Mouse (Mus musculus) adrenal gland, adult 8-10 months (tissue): ENCODE measurements around the gene A930002H24Rik. TPM values are rescaled to one million over a fixed set of nuclear protein-coding genes. Genes with fewer than 3 reads are reported as not detected.

Experiments used
- DNase-seq: peaks from one replicate; pipeline ENCODE4 v3.0.0; 2022
- total RNA-seq, 4 experiments: library from RNA; stranded (reverse); gene quantifications; 2 replicates each; pipeline ENCODE4 v1.2.4; 2022

A930002H24Rik gene
- total RNA-seq, 4 experiments from 2014 or later: 2.4 TPM; not detected in 3

DNA sequence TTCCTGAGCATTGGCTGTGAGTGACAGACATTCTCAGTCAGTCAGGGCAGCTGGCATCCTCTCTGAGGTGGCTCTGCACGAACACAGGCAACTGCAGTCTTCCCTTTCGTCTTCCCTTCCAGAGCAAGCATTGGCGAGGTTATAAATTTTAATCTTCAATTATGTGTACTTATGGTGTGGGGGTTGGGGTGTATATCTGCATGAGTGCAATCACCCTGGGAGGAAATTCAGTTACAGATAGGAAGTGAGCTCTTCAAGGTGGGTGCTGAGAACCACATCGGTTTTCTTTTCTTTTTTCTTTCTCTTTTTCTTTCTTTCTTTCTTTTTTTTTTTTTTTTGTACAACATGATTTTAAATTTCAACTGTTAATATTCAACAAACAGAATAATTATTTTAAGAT, 32.0 kb downstream of the A930002H24Rik start:
- DNase-seq: no peak

DNA sequence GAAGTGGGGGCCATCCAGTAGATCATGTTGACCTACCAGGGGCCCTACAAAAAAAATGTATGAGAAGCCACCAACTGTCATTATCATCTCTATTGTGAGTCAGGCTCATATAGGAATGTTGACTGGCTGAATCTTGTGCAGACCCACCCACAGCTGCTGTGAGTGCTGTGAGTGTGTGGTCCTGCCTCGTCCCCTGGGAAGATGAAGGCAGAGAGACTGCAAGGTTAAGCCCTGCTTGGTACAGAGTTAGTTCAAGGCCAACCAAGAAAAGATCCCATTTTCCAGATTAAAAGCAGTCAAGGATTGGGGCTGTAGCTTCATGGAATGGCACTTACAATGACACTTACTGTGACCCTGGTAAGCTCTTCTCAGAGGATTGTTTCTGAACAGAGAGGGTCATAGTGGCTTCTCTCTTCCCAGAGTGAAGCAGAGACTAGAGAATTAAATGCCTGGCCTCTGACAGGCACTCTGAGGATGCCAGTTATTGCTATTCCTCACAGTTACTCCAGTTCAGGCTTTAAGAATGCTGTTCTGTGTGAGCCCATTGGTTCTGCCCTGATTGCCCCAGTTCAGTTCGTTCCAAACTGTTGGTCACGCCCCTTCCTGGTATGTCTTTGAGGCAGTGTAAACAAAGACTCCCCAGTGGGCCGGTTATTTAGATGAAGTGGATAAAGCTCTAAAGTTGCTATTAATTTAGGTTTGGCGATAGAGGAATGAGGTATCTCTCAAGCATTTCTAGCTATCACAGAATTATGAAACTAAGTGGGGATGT, 34.8 kb downstream of the A930002H24Rik start:
- no peak for DNase-seq

GRCm38 (mm10) chr17:63826767-63827166, 36.8 kb downstream of the A930002H24Rik start:
- no peak for DNase-seq

- no peak for DNase-seq
Observed at GRCm38 (mm10) chr17:63826196-63826595, 37.4 kb downstream of the A930002H24Rik start.

- DNase-seq: no peak
Observed at GRCm38 (mm10) chr17:63824141-63824540, 39.5 kb downstream of the A930002H24Rik start.

DNA sequence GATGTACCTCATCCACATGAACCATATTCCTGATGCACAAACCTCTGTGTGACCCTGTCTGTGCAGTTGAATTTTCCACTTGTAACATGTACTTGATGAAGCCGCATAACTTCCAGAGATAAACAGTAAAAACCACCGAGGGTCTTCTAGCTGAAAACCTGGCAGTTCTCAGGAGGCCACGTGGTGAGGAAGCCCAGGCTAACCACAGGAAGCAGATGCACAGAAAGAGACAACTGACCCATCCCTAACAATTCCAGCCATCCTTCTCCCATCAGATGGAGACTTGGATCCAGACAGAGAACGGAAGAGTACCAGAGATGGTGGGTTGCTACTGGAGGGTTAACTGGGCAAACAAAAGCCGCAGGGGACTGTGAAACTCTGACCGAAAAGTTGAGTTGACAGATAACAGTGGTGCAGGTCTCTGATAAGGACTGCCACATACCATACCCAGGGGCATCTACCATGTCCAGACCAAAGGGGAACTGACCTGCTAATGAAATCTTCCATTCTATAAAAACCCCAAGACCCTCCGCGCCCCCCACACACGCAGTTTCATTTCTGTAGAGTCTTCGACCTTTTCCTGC, 45.1 kb downstream of the A930002H24Rik start:
- DNase-seq: no peak

DNA sequence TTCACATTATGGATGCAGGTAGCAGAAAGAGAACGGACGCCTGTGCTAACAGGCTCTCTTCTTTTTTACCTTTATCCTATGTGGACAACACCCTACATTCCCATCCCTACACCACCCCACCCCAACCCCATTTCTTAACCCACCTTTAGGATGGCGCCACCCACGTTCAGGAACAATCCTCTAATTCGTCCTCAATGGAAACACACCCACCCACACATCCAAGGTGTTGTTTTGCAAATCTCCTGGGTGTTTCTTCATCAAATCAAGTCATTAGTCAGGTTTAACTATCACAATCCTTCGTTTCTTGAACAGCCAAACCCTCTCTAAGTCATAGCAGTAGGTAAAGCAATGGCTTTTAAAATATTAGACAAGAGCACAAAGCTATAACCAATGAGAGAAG, 50.0 kb downstream of the A930002H24Rik start:
- no peak for DNase-seq

Other genes with a start within 250 kb of the A930002H24Rik start
- 10 to 100 TPM; 19.0 to 25.4 (median 21.1) TPM for gene Fer, start 729 bp downstream of the A930002H24Rik start, total RNA-seq